In the genomic region with DNA sequence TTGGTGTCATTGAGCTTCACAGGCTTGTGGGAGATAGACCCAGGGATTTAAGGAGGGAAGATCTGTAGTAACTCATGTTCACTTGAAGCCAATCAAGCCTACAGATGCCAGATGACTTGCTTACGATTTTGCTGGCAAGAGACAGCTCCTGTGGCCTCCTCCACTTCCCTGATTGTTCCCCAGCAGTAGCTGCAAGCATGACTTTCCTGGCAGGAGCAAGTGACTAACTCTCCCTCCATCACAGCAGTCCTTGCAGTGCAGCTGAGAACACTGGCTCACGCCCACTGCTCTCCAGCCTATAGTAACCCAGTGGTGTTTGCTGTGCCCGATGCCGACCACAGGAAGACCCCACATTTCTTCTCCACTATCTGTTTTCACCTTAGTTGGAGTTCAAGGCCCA, we compare ENCODE assay signal across 14 mouse cellular contexts.
"Had no signal": no experiment of that assay in that cellular context is flagged by ENCODE, and none has a peak within 500 bp of the region (broad histone marks: within the 10 kb centered on the region; RNA-seq: fewer than 3 reads in every experiment).

No protein-coding gene starts in this region.

- ATAC-seq: liver, embryonic 12.5 days; midbrain, embryonic 15.5 days had no signal

- H3K4me3 ChIP-seq: limb, embryonic 15.5 days; liver, embryonic 12.5 days; megakaryocyte, embryonic 14.5 days; midbrain, embryonic 15.5 days; neural tube, embryonic 12.5 days had no signal

- H3K27me3 ChIP-seq: limb, embryonic 15.5 days; liver, embryonic 12.5 days; midbrain, embryonic 15.5 days; neural tube, embryonic 12.5 days had no signal

- H3K36me3 ChIP-seq: limb, embryonic 15.5 days; liver, embryonic 12.5 days; midbrain, embryonic 15.5 days; neural tube, embryonic 12.5 days had no signal

- H3K9me3 ChIP-seq: limb, embryonic 15.5 days; liver, embryonic 12.5 days; megakaryocyte, embryonic 14.5 days; midbrain, embryonic 15.5 days; neural tube, embryonic 12.5 days had no signal

- H3K4me1 ChIP-seq: limb, embryonic 15.5 days; liver, embryonic 12.5 days; midbrain, embryonic 15.5 days; neural tube, embryonic 12.5 days had no signal

- H3K27ac ChIP-seq: limb, embryonic 15.5 days; liver, embryonic 12.5 days; midbrain, embryonic 15.5 days; neural tube, embryonic 12.5 days had no signal

- DNase-seq: kidney, adult 18-20 months; kidney, postnatal 10 days; kidney, postnatal 4 days; lung, embryonic 14.5 days; lung, postnatal 10 days; lung, postnatal 4 days; right cerebral cortex, postnatal 14 days; thymus, adult 18-20 months; thymus, postnatal 14 days had no signal
